Mouse (Mus musculus): ENCODE results near the gene Wnt10a. TPM values are rescaled to one million over a fixed set of nuclear protein-coding genes. Genes with fewer than 3 reads are reported as not detected.
A peak's percentile ranks its signal among the peaks of the same experiment; 100 is the strongest.

Wnt10a gene
- polyA plus RNA-seq, 1 experiment from 2014 or later, result 0.18 TPM

DNA sequence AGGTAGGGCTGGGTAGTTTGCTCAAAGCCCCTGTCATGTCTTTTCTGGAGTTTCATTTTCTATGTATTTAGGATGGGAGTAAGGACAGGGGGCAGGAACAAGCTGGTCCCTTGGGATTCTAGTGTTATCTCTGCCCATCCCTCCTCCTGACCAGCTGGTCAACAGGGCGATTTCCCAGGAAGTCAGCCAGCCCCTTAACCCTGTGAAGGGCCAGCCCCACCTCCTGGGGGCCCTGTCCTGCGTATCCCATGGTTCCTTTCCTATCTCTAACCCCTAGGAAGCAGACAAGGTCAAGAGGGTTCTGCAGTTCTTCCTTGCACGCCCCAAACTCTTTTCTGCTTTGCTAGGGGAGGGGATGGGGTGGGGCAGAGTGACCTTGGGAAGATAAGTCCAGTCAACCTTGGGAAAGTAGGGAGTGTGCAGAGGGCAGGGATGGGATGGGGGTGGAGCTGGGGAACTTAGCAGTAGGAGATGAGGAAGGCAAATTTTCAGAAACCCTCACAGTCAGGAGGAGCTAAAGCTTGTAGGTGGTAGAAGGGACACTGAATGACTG, 12.3 kb upstream of the Wnt10a start:
- Histone ChIP-seq H3K9ac (replicated peaks) (no peak overlapping the region), H3K4me3 (ENCODE audit: low read depth, low read length) (no peak overlapping the region), H3K4me2 (ENCODE audit: low read depth, low read length) (no peak overlapping the region), H3K9me3 (ENCODE audit: low read length) (no peaks in the 10 kb centered on the region), H3K36me3 (replicated peaks; ENCODE audit: insufficient read depth, low read length) (no peaks in the 10 kb centered on the region), H3K27ac (ENCODE audit: low read depth) (no peak overlapping the region), H3K27me3 (ENCODE audit: insufficient read depth, low read length) (peaks cover 61% of the 10 kb centered on the region), H3K4me1 (ENCODE audit: insufficient read depth) (peaks cover 4% of the 10 kb centered on the region; the same call in 1 of the 2 replicates)
- WGBS (ENCODE audit: insufficient replicate concordance), result 38% methylated on average over 3 of the region's 3 CpGs
- TF ChIP-seq CTCF (IDR thresholded peaks at IDR 0.05; ENCODE audit: low read depth), result no peak
- TF ChIP-seq EP300 (IDR thresholded peaks at IDR 0.05; ENCODE audit: low read depth), result no peak
- DNase-seq, result no peak
- no peak for ATAC-seq

DNA sequence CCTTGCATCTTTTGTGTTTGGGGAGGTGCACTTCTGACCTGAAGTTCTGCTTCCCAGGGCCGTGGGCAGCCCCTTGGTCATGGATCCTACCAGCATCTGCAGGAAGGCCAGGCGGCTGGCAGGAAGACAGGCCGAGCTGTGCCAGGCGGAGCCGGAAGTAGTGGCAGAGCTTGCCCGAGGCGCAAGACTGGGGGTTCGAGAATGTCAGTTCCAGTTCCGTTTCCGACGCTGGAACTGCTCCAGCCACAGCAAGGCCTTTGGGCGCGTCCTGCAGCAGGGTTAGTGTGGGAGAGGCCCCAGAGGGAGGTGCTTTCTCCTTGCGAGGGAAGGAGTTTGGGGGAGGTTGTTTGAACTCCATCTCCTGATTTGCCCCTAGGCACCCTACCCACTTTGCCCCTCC, 9.3 kb upstream of the Wnt10a start:
- Histone ChIP-seq H3K36me3 (replicated peaks; ENCODE audit: insufficient read depth, low read length) (no peaks in the 10 kb centered on the region), H3K4me3 (ENCODE audit: low read depth, low read length) (no peak overlapping the region), H3K27ac (ENCODE audit: low read depth) (no peak overlapping the region), H3K4me1 (ENCODE audit: insufficient read depth) (peaks cover 10% of the 10 kb centered on the region), H3K27me3 (ENCODE audit: insufficient read depth, low read length) (peaks cover 66% of the 10 kb centered on the region), H3K4me2 (ENCODE audit: low read depth, low read length) (no peak overlapping the region), H3K9ac (replicated peaks) (no peak overlapping the region), H3K9me3 (ENCODE audit: low read length) (no peaks in the 10 kb centered on the region)
- WGBS (ENCODE audit: insufficient replicate concordance), result 9% methylated on average over 14 of the region's 14 CpGs
- no peak for TF ChIP-seq EP300 (IDR thresholded peaks at IDR 0.05; ENCODE audit: low read depth)
- TF ChIP-seq CTCF (IDR thresholded peaks at IDR 0.05; ENCODE audit: low read depth), result no peak
- ATAC-seq (no peak), DNase-seq (no peak)

DNA sequence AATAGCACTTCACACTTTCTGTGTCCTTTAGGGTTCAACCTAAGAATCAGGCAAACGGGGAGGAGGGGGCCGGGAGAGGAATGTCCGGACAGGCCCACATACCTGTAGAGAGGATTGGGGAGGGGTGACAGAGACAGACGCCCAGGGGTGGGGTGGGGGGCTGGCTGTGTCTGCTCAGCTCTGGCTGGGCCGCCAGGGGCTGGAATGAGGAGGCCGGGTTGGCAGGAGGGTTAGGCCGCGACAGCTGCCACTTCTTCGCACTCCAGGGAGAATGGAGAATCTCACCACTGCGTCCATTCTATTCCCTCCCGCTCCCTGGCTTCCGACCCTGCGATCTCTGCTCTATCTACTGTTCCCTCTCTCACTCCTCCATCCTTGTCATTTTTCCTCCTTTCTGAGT, 7.8 kb upstream of the Wnt10a start:
- Histone ChIP-seq H3K4me3 (ENCODE audit: low read depth, low read length) (peak overlapping the region; percentile 38), H3K36me3 (replicated peaks; ENCODE audit: insufficient read depth, low read length) (no peaks in the 10 kb centered on the region), H3K27ac (ENCODE audit: low read depth) (no peak overlapping the region), H3K9me3 (ENCODE audit: low read length) (no peaks in the 10 kb centered on the region), H3K4me1 (ENCODE audit: insufficient read depth) (peaks cover 10% of the 10 kb centered on the region), H3K27me3 (ENCODE audit: insufficient read depth, low read length) (peaks cover 67% of the 10 kb centered on the region), H3K9ac (replicated peaks) (no peak overlapping the region), H3K4me2 (ENCODE audit: low read depth, low read length) (peak overlapping the region; percentile 65)
- WGBS (ENCODE audit: insufficient replicate concordance), result 14% methylated on average over 13 of the region's 13 CpGs
- no peak for DNase-seq
- no peak for ATAC-seq
- no peak for TF ChIP-seq CTCF (IDR thresholded peaks at IDR 0.05; ENCODE audit: low read depth)
- TF ChIP-seq EP300 (IDR thresholded peaks at IDR 0.05; ENCODE audit: low read depth), result no peak

DNA sequence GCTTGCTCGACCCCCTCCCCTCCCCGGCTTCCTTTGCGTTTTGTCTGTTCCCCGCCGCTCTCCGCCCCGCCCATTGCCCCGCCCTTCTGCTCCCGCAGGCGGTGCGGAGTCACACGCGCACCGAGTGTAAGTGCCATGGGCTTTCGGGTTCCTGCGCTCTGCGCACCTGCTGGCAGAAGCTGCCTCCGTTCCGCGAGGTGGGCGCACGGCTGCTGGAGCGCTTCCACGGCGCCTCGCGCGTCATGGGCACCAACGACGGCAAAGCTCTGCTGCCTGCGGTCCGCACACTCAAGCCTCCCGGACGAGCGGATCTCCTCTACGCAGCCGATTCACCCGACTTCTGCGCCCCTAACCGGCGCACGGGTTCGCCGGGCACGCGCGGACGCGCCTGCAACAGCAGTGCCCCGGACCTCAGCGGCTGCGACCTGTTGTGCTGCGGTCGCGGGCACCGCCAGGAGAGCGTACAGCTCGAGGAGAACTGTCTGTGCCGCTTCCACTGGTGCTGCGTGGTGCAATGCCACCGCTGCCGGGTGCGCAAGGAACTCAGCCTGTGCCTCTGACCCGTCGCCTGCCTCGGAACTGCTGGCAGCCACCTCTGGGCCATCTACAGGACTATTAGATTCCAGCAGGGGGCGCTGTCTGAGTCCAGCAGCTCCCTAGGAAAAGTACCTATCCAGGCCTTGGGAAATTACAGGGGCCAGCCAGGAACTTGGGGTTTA, 7.1 kb upstream of the Wnt10a start:
- no peaks in the 10 kb centered on the region for H3K9me3 ChIP-seq (ENCODE audit: low read length)
- WGBS (ENCODE audit: insufficient replicate concordance), result under 1% methylated on average over 66 of the region's 67 CpGs
- ATAC-seq (0 out of 2 replicates have a peak, but pooled peaks have one; percentile 40), DNase-seq (no peak)
- H3K9ac ChIP-seq (replicated peaks), result no peak overlapping the region
- no peak overlapping the region for H3K27ac ChIP-seq (ENCODE audit: low read depth)
- peak overlapping the region; percentile 38 for H3K4me3 ChIP-seq (ENCODE audit: low read depth, low read length)
- peaks cover 10% of the 10 kb centered on the region for H3K4me1 ChIP-seq (ENCODE audit: insufficient read depth)
- H3K36me3 ChIP-seq (replicated peaks; ENCODE audit: insufficient read depth, low read length), result no peaks in the 10 kb centered on the region
- peak overlapping the region; percentile 65 for H3K4me2 ChIP-seq (ENCODE audit: low read depth, low read length)
- TF ChIP-seq EP300 (IDR thresholded peaks at IDR 0.05; ENCODE audit: low read depth), result no peak
- TF ChIP-seq CTCF (IDR thresholded peaks at IDR 0.05; ENCODE audit: low read depth), result peak; percentile 59
- H3K27me3 ChIP-seq (ENCODE audit: insufficient read depth, low read length), result peaks cover 74% of the 10 kb centered on the region

DNA sequence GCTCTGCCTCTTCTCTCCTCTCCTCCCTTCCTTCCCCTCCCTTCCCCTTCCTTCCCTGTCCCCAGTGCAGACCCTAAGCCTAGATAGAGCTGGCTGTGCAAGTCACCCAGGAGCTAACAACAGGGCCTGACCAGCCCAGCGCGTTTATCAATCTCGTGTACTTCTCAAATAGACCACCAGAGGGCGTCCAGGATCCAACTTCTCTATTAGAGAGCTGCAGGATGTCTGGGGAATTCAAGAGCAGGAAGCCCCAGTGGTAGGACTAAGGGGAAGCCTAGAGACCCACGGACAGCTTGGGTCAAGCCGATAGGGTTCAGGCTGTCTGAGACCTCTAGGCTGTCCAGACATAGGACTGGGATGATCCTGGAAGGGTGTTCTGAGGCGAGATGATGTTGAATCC, 3.5 kb upstream of the Wnt10a start:
- Histone ChIP-seq H3K9me3 (ENCODE audit: low read length) (no peaks in the 10 kb centered on the region), H3K4me2 (ENCODE audit: low read depth, low read length) (no peak overlapping the region), H3K4me3 (ENCODE audit: low read depth, low read length) (no peak overlapping the region), H3K4me1 (ENCODE audit: insufficient read depth) (peaks cover 11% of the 10 kb centered on the region), H3K27me3 (ENCODE audit: insufficient read depth, low read length) (peaks cover 80% of the 10 kb centered on the region), H3K27ac (ENCODE audit: low read depth) (no peak overlapping the region), H3K36me3 (replicated peaks; ENCODE audit: insufficient read depth, low read length) (no peaks in the 10 kb centered on the region), H3K9ac (replicated peaks) (no peak overlapping the region)
- ATAC-seq, result peak; percentile 49
- peak; percentile 74 for DNase-seq
- peak; percentile 81 for TF ChIP-seq CTCF (IDR thresholded peaks at IDR 0.05; ENCODE audit: low read depth)
- TF ChIP-seq EP300 (IDR thresholded peaks at IDR 0.05; ENCODE audit: low read depth), result no peak
- WGBS (ENCODE audit: insufficient replicate concordance), result 4% methylated on average over 7 of the region's 7 CpGs

DNA sequence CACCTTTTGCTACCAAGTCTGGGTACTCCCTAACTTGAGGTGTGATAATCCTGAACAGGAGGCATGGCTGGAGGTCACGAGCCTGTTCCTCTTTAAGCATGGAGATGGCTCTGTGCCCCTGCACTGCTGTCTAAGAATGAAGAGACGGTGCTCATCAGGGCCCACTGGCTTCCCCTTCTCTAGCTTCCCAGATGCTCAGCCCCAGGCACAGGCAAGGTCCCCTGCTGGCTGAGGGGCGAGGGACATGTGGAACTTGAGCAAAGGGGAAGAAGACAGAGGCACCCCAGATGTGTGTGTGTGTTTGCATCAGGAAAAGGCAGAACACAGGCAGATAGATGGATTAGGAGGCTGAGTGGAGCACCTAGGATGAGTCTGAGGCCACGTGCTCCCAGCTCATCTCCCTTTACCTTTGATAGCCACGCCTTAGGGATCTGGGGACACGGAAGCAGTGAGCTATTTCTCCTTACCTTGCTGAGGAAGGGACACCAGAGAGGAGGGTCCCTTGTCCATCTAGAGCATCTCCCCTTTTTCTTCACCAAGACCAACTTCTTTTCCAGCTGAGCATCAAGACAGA, 2.6 kb upstream of the Wnt10a start:
- H3K9ac ChIP-seq (replicated peaks), result no peak overlapping the region
- H3K36me3 ChIP-seq (replicated peaks; ENCODE audit: insufficient read depth, low read length), result no peaks in the 10 kb centered on the region
- H3K4me3 ChIP-seq (ENCODE audit: low read depth, low read length), result no peak overlapping the region
- H3K27me3 ChIP-seq (ENCODE audit: insufficient read depth, low read length), result peaks cover 80% of the 10 kb centered on the region
- ATAC-seq (no peak), DNase-seq (no peak)
- no peak for TF ChIP-seq EP300 (IDR thresholded peaks at IDR 0.05; ENCODE audit: low read depth)
- no peak for TF ChIP-seq CTCF (IDR thresholded peaks at IDR 0.05; ENCODE audit: low read depth)
- no peaks in the 10 kb centered on the region for H3K9me3 ChIP-seq (ENCODE audit: low read length)
- WGBS (ENCODE audit: insufficient replicate concordance), result 18% methylated on average over 6 of the region's 6 CpGs
- no peak overlapping the region for H3K4me2 ChIP-seq (ENCODE audit: low read depth, low read length)
- H3K27ac ChIP-seq (ENCODE audit: low read depth), result no peak overlapping the region
- peaks cover 11% of the 10 kb centered on the region for H3K4me1 ChIP-seq (ENCODE audit: insufficient read depth)

Measured in liver, postnatal 0 days (tissue).